Mouse (Mus musculus): ENCODE data around the gene Wipf2.

GRCm38 (mm10) chr11:98942923-98943641 is 79.6 kb downstream of the Wipf2 start:
- TF ChIP-seq GATA1 (IDR thresholded peaks at IDR 0.05; ENCODE audit: borderline replicate concordance, low read length), result no peak
- TF ChIP-seq FLI1 (IDR thresholded peaks at IDR 0.05; ENCODE audit: low read length), result no peak

Measured in megakaryocyte, embryonic 14.5 days (primary cell).